Mouse (Mus musculus) myocyte (in vitro differentiated cells): ENCODE results near the gene Gm20388.
A peak's percentile ranks its signal among the peaks of the same experiment; 100 is the strongest.

ENCODE experiments used
- MYOG ChIP-seq, 3 experiments: IDR thresholded peaks; one replicate each; pipeline ENCODE4 v1.6.1; 2011; ENCODE audit warnings: control low read depth in 2 of 3, low read depth in 2 of 3, mild to moderate bottlenecking in 2 of 3; ENCODE audit not compliant: insufficient read length in 2 of 3, control insufficient read depth in 1 of 3, insufficient read depth in 1 of 3
- POLR2A ChIP-seq: IDR thresholded peaks from one replicate; pipeline ENCODE4 v1.6.1; 2011; ENCODE audit warnings: low read depth, mild to moderate bottlenecking, control low read depth, moderate library complexity; ENCODE audit not compliant: insufficient read length
- POLR2AphosphoS2 ChIP-seq: IDR thresholded peaks from one replicate; pipeline ENCODE4 v1.6.1; 2011; ENCODE audit warnings: low read depth, control low read depth; ENCODE audit not compliant: insufficient read length
- TCF12 ChIP-seq: IDR thresholded peaks from one replicate; pipeline ENCODE4 v1.6.1; 2011; ENCODE audit warnings: mild to moderate bottlenecking, control low read depth; ENCODE audit not compliant: poor library complexity, insufficient read depth, severe bottlenecking

DNA sequence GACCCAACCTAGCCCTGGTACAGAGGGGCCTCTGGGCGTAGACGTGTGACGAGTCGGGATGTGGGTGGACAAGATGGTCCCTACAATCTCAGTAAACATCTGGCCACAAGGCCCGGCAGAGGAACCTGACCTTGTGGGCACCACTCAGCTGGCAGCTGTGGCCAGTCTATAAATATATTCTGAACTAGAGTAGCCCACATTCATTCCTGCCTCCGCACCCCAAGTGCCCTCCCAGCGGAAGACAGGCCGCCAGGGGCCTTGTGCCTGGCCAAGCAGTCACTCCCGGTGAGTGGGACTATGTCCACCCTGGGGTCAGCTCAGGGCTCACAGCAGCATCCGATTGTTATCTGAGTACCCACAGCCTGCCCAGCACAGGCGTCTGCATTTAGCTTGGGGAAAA lies 2327.6 kb downstream of the Gm20388 start:
- TF ChIP-seq TCF12 (no peak), POLR2AphosphoS2 (no peak), POLR2A (no peak), MYOG (IDR thresholded peaks at IDR 0.05; ENCODE audit: control insufficient read depth in 1 of 3, insufficient read depth in 1 of 3, insufficient read length in 2 of 3, low read depth in 2 of 3) (peak in 2 of 3 experiments; percentile 61)
